Mouse (Mus musculus) forebrain, embryonic 13.5 days (tissue): ENCODE measurements at regions not wholly inside any gene's neighbourhood (a gene's known extent, or its start where the extent isn't known, plus 50 kb on each side); places are given as distances from the start of the nearest gene placed in this dataset.

Experiments
- ATAC-seq: fragments of 200-750 bp; cut with Nextera tagmentation; 2 replicates; pipeline ENCODE4 v1.8.0; 2017
- H3K27ac ChIP-seq: fragments of 300-500 bp; sonication (generic); 2 replicates; pipeline ENCODE4 v1.5.1; 2015; ENCODE audit warnings: inconsistent platforms, mild to moderate bottlenecking, moderate library complexity
- H3K27me3 ChIP-seq: fragments of 300-500 bp; sonication (generic); 2 replicates; pipeline ENCODE4 v1.6.1; 2015; ENCODE audit warnings: mild to moderate bottlenecking, inconsistent platforms
- H3K36me3 ChIP-seq: fragments of 300-500 bp; sonication (generic); 2 replicates; pipeline ENCODE4 v1.6.1; 2015; ENCODE audit warnings: mild to moderate bottlenecking, inconsistent platforms; ENCODE audit not compliant: poor library complexity, severe bottlenecking
- H3K4me1 ChIP-seq: fragments of 300-500 bp; sonication (generic); 2 replicates; pipeline ENCODE4 v1.6.1; 2015; ENCODE audit warnings: inconsistent platforms
- H3K4me2 ChIP-seq: fragments of 300-500 bp; sonication (generic); 2 replicates; pipeline ENCODE4 v1.6.1; 2015; ENCODE audit warnings: inconsistent platforms, mild to moderate bottlenecking, moderate library complexity
- H3K4me3 ChIP-seq: fragments of 300-500 bp; sonication (generic); 2 replicates; pipeline ENCODE4 v1.5.1; 2015; ENCODE audit warnings: mild to moderate bottlenecking, inconsistent platforms
- H3K9ac ChIP-seq: fragments of 300-500 bp; sonication (generic); 2 replicates; pipeline ENCODE4 v1.6.1; 2015; ENCODE audit warnings: mild to moderate bottlenecking, inconsistent platforms
- H3K9me3 ChIP-seq: fragments of 300-500 bp; sonication (generic); replicated peaks from 2 replicates; pipeline ENCODE4 v1.6.1; 2016; ENCODE audit warnings: inconsistent platforms
- WGBS: fragments of 180-500 bp; shearing (Covaris S2); methylation state at CpG from one replicate; pipeline ENCODE4 v1.1.7; 2015; 5-methylcytosine and 5-hydroxymethylcytosine counted together

GRCm38 (mm10) chr17:15269905-15270304 is 106.8 kb downstream of the Dll1 start:
- H3K4me3 ChIP-seq = no peak overlapping the region
- H3K9me3 ChIP-seq = no peaks in the 10 kb centered on the region
- no peak overlapping the region for H3K27ac ChIP-seq
- ATAC-seq = no peak
- WGBS = 72% methylated on average over 6 of the region's 6 CpGs
- H3K4me1 ChIP-seq = no peaks in the 10 kb centered on the region
- no peaks in the 10 kb centered on the region for H3K27me3 ChIP-seq
- no peak overlapping the region for H3K4me2 ChIP-seq
- no peaks in the 10 kb centered on the region for H3K36me3 ChIP-seq
- no peak overlapping the region for H3K9ac ChIP-seq

DNA sequence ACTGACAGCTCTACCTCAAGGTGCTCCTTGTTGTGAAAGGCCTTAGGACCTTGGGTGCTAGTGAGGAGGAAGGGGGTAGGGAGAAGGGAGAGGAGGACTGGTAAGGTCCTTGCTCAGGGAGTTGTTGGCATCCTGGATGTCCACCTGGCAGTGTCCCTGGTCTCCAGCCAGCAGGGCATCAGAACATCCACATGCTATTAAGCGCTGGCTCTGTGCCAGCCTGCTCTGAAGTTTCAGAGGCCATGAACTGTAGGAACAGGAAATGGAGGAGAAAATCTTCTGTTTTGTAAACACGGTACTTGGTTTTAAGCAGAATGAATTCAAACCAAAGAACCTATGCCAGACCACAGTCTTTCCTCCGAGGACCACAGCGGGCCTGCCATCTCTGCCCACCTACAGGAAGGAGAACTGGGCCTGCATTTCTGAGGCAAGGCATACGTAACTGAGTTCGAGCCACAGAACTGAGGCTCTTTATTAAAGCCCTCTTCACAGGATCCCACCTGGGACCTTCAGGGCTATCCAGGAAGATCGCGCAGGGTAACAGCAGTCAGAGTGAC is 107.5 kb downstream of the Dll1 start:
- Histone ChIP-seq H3K27ac (no peak overlapping the region), H3K4me2 (no peak overlapping the region), H3K4me3 (no peak overlapping the region), H3K27me3 (no peaks in the 10 kb centered on the region), H3K36me3 (no peaks in the 10 kb centered on the region), H3K9me3 (no peaks in the 10 kb centered on the region), H3K9ac (no peak overlapping the region), H3K4me1 (no peaks in the 10 kb centered on the region)
- WGBS = 88% methylated on average over 8 of the region's 8 CpGs
- no peak for ATAC-seq

DNA sequence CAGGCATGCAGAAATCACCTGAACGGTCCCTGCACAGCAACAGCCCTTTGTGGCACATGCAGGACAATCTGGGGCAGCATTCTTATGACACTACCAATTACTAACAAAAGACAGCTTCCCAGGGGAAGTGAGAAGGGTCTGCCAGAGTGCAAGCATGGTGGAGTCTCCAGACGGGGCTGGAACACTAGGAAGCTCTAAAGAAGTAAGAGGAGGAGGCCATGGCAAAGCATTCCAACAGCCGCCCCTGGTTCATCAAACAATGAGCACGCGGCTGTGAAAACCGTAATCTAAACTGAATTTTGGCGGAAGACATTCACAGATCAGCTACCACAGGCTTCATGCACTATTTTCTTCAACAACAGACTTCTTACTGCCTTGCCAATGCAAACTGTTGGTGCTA is 109.0 kb downstream of the Dll1 start:
- Histone ChIP-seq H3K4me1 (no peaks in the 10 kb centered on the region), H3K36me3 (no peaks in the 10 kb centered on the region), H3K9ac (no peak overlapping the region), H3K4me3 (no peak overlapping the region), H3K27ac (no peak overlapping the region), H3K4me2 (no peak overlapping the region), H3K27me3 (no peaks in the 10 kb centered on the region), H3K9me3 (no peaks in the 10 kb centered on the region)
- no peak for ATAC-seq
- WGBS = 64% methylated on average over 7 of the region's 7 CpGs

GRCm38 (mm10) chr17:15259427-15260101 is 117.1 kb downstream of the Dll1 start:
- WGBS = 65% methylated on average over 11 of the region's 11 CpGs
- Histone ChIP-seq H3K27me3 (no peaks in the 10 kb centered on the region), H3K4me2 (no peak overlapping the region), H3K4me1 (peaks cover 5% of the 10 kb centered on the region; the same call in 1 of the 2 replicates), H3K9ac (no peak overlapping the region), H3K4me3 (no peak overlapping the region), H3K27ac (no peak overlapping the region), H3K36me3 (no peaks in the 10 kb centered on the region), H3K9me3 (no peaks in the 10 kb centered on the region)
- no peak for ATAC-seq

- H3K4me2 ChIP-seq = no peak overlapping the region
- H3K4me1 ChIP-seq = peaks cover 5% of the 10 kb centered on the region; the same call in 1 of the 2 replicates
- no peak overlapping the region for H3K4me3 ChIP-seq
- no peak overlapping the region for H3K9ac ChIP-seq
- H3K9me3 ChIP-seq = no peaks in the 10 kb centered on the region
- H3K27me3 ChIP-seq = no peaks in the 10 kb centered on the region
- no peaks in the 10 kb centered on the region for H3K36me3 ChIP-seq
- WGBS = 84% methylated on average over 2 of the region's 2 CpGs
- ATAC-seq = no peak
- H3K27ac ChIP-seq = no peak overlapping the region
These were observed 120.8 kb downstream of the Dll1 start for GRCm38 (mm10) chr17:15255874-15256273.

GRCm38 (mm10) chr17:15253785-15254184 is 122.9 kb downstream of the Dll1 start:
- Histone ChIP-seq H3K4me1 (no peaks in the 10 kb centered on the region), H3K9me3 (no peaks in the 10 kb centered on the region), H3K4me2 (no peak overlapping the region), H3K4me3 (no peak overlapping the region), H3K9ac (no peak overlapping the region), H3K36me3 (no peaks in the 10 kb centered on the region), H3K27ac (no peak overlapping the region), H3K27me3 (no peaks in the 10 kb centered on the region)
- WGBS = 93% methylated on average over 4 of the region's 4 CpGs
- no peak for ATAC-seq

DNA sequence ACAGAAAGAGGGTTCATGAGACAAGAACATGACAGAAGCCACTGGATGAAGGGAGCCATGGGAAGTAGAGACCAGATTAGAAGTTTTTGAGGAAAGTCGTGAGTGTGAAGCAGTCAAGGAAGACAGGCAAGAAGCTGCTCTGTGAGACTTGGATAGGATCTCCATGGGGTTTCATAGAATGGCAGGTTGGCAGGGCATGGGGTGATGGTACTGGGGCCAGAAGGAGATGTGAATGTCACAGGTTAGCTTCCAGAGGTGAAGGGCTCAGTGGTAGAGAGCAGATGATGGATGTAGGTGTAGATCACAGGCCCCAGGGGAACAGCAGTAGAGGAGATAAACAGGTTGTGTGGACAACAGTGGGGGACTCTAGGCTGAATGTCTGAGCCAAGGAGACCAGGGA is 123.4 kb downstream of the Dll1 start:
- Histone ChIP-seq H3K27ac (no peak overlapping the region), H3K36me3 (no peaks in the 10 kb centered on the region), H3K9me3 (no peaks in the 10 kb centered on the region), H3K4me1 (peaks cover 3% of the 10 kb centered on the region), H3K9ac (no peak overlapping the region), H3K27me3 (no peaks in the 10 kb centered on the region), H3K4me2 (no peak overlapping the region), H3K4me3 (no peak overlapping the region)
- WGBS = 90% methylated on average over 1 of the region's 1 CpGs
- no peak for ATAC-seq

DNA sequence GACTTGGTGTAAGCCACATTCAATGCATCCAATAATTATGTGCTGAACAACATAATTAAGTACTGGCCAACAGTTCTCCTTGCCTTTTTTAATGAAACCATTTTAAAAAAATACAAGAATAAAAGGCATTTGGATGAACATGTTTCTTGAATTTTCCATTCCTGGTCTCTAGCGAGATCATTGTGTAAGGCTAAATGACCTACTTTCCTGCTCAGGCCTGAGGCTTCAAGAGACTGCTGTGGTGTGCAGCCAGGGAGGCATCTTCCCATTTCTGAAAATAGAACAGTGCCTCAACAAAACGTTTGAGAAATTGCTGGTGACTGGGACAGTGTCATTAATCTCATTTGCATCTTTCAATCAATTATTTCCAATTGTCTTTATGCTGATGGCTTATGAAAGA is 124.5 kb downstream of the Dll1 start:
- WGBS = 67% methylated on average over 2 of the region's 2 CpGs
- H3K36me3 ChIP-seq = no peaks in the 10 kb centered on the region
- no peak overlapping the region for H3K9ac ChIP-seq
- no peaks in the 10 kb centered on the region for H3K9me3 ChIP-seq
- no peak for ATAC-seq
- H3K4me2 ChIP-seq = no peak overlapping the region
- peaks cover 13% of the 10 kb centered on the region for H3K4me1 ChIP-seq
- no peak overlapping the region for H3K27ac ChIP-seq
- no peak overlapping the region for H3K4me3 ChIP-seq
- no peaks in the 10 kb centered on the region for H3K27me3 ChIP-seq

- Histone ChIP-seq H3K27me3 (no peaks in the 10 kb centered on the region), H3K4me3 (no peak overlapping the region), H3K9me3 (no peaks in the 10 kb centered on the region), H3K4me2 (no peak overlapping the region), H3K36me3 (no peaks in the 10 kb centered on the region), H3K27ac (no peak overlapping the region), H3K9ac (no peak overlapping the region), H3K4me1 (peaks cover 19% of the 10 kb centered on the region)
- WGBS = 77% methylated on average over 1 of the region's 1 CpGs
- ATAC-seq = no peak
These were observed 125.0 kb downstream of the Dll1 start for GRCm38 (mm10) chr17:15251641-15252040.

- Histone ChIP-seq H3K27ac (peak overlapping the region; percentile 90), H3K4me3 (no peak overlapping the region), H3K4me2 (peak overlapping the region; percentile 35; the same call in 1 of the 2 replicates), H3K36me3 (no peaks in the 10 kb centered on the region), H3K27me3 (no peaks in the 10 kb centered on the region), H3K9me3 (no peaks in the 10 kb centered on the region), H3K4me1 (peaks cover 19% of the 10 kb centered on the region), H3K9ac (no peak overlapping the region)
- ATAC-seq = no peak
- WGBS = 6% methylated on average over 4 of the region's 4 CpGs
These were observed 128.3 kb downstream of the Dll1 start for GRCm38 (mm10) chr17:15248417-15248791.

GRCm38 (mm10) chr17:15247546-15248416 is 128.9 kb downstream of the Dll1 start:
- 0 out of 2 replicates have a peak overlapping the region, but pooled peaks have one; percentile 1 for H3K4me3 ChIP-seq
- WGBS = 2% methylated on average over 20 of the region's 20 CpGs
- H3K9me3 ChIP-seq = no peaks in the 10 kb centered on the region
- H3K9ac ChIP-seq = peak overlapping the region; percentile 27
- peaks cover 19% of the 10 kb centered on the region for H3K4me1 ChIP-seq
- ATAC-seq = peak; percentile 96
- peak overlapping the region; percentile 90 for H3K27ac ChIP-seq
- no peaks in the 10 kb centered on the region for H3K27me3 ChIP-seq
- H3K36me3 ChIP-seq = no peaks in the 10 kb centered on the region
- H3K4me2 ChIP-seq = peak overlapping the region; percentile 35

DNA sequence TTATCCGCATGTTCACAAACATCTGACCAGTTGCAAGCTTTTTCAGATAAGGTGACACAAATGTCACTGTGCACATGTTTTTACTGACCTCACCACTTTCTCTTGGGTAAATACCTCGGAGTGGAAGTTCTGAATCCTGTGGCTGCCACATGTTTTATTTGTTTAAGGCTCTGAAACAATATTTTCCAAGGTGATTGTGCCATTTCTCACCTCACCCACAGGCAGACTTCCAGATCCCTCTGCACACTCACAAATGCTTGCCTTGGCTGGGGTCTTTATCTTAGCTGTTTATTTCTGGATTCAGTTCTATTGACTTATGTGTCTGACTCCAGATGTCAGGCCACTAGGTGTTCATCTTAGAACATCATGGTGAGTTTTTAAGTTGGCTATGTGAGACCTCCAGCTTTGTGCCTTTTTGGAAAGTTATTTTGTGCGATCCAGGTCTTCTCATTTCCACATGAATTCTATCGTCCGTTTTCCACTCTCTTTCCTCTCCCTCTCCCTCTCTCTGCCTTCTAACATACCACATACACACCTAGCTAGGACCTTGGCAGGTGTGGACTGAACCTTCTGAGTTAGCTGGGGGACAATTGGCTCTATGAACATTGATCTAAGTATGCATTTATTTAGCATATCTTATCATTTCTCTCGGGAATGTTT is 133.6 kb downstream of the Dll1 start:
- no peak overlapping the region for H3K4me2 ChIP-seq
- no peaks in the 10 kb centered on the region for H3K36me3 ChIP-seq
- 86% methylated on average over 6 of the region's 6 CpGs for WGBS
- H3K27me3 ChIP-seq = no peaks in the 10 kb centered on the region
- no peak overlapping the region for H3K4me3 ChIP-seq
- no peak overlapping the region for H3K27ac ChIP-seq
- H3K4me1 ChIP-seq = peaks cover 14% of the 10 kb centered on the region
- ATAC-seq = no peak
- H3K9me3 ChIP-seq = no peaks in the 10 kb centered on the region
- no peak overlapping the region for H3K9ac ChIP-seq
